Mouse (Mus musculus): ENCODE measurements around the gene Vti1a. TPM values are rescaled to one million over a fixed set of nuclear protein-coding genes. Genes with fewer than 3 reads are reported as not detected.

The Vti1a gene
- polyA plus RNA-seq, 2 experiments: 6.9 to 11.9 TPM

- 53% methylated on average over 15 of the region's 15 CpGs for WGBS (ENCODE audit: insufficient replicate concordance)
- no peak overlapping the region for H3K4me2 ChIP-seq (ENCODE audit: low read depth)
- no peak overlapping the region for H3K9ac ChIP-seq (replicated peaks)
- ATAC-seq (ENCODE audit: insufficient read depth) (no peak), DNase-seq (ENCODE audit: low read depth in 3 of 3, low spot score in 3 of 3) (no peak)
- H3K27me3 ChIP-seq (ENCODE audit: control insufficient read depth, insufficient read depth, low read length): no peaks in the 10 kb centered on the region
- peaks cover 0 to 6% of the 10 kb centered on the region in 2 experiments; a peak in 2 of 4 replicates for H3K4me1 ChIP-seq (replicated peaks; ENCODE audit: control insufficient read depth in 2 of 2, insufficient read depth in 2 of 2, low read length in 1 of 2)
- no peaks in the 10 kb centered on the region for H3K36me3 ChIP-seq (replicated peaks; ENCODE audit: control insufficient read depth, insufficient read depth, low read depth)
- no peaks in the 10 kb centered on the region for H3K9me3 ChIP-seq (ENCODE audit: control insufficient read depth, low read length)
- H3K4me3 ChIP-seq (ENCODE audit: insufficient read depth in 1 of 2, low read depth in 2 of 2, low read length in 2 of 2): no peak overlapping the region
- H3K27ac ChIP-seq: no peak overlapping the region
- TF ChIP-seq CTCF (IDR thresholded peaks at IDR 0.05; ENCODE audit: low read depth) (no peak), EP300 (IDR thresholded peaks at IDR 0.05; ENCODE audit: low read depth) (no peak)
Measured at GRCm38 (mm10) chr19:55491126-55492076, 175.3 kb downstream of the Vti1a start.

DNA sequence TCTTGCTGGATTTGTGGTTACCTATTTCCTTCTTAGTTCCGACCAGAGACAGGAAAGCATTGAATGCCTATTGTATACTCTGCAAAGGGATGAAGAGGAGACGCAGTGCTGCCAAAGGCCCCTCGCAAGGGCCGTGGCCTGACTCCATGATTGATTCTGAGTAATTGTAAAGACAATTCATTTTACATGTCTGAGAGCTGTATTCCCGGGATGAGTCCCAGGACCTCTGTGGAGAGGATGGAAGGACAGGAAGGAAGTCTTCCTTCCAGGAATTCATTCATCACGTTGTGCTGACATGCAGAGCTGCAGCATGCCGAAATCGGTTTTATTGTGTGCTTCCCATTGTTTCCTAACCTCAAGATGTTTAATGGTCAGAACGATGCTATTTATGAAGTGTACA lies 180.2 kb downstream of the Vti1a start:
- Histone ChIP-seq H3K9me3 (ENCODE audit: control insufficient read depth, low read length) (no peaks in the 10 kb centered on the region), H3K27me3 (ENCODE audit: control insufficient read depth, insufficient read depth, low read length) (no peaks in the 10 kb centered on the region), H3K36me3 (replicated peaks; ENCODE audit: control insufficient read depth, insufficient read depth, low read depth) (no peaks in the 10 kb centered on the region), H3K27ac (no peak overlapping the region), H3K4me1 (replicated peaks; ENCODE audit: control insufficient read depth in 2 of 2, insufficient read depth in 2 of 2, low read length in 1 of 2) (peaks cover 0 to 3% of the 10 kb centered on the region in 2 experiments; a peak in 1 of 4 replicates), H3K4me3 (ENCODE audit: insufficient read depth in 1 of 2, low read depth in 2 of 2, low read length in 2 of 2) (no peak overlapping the region), H3K9ac (replicated peaks) (no peak overlapping the region), H3K4me2 (ENCODE audit: low read depth) (no peak overlapping the region)
- TF ChIP-seq EP300 (IDR thresholded peaks at IDR 0.05; ENCODE audit: low read depth) (no peak), CTCF (IDR thresholded peaks at IDR 0.05; ENCODE audit: low read depth) (no peak)
- WGBS (ENCODE audit: insufficient replicate concordance): 24% methylated on average over 9 of the region's 9 CpGs
- ATAC-seq (ENCODE audit: insufficient read depth) (no peak), DNase-seq (ENCODE audit: low read depth in 3 of 3, low spot score in 3 of 3) (no peak)

GRCm38 (mm10) chr19:55499179-55499863 lies 183.2 kb downstream of the Vti1a start:
- Histone ChIP-seq H3K9ac (replicated peaks) (no peak overlapping the region), H3K4me3 (ENCODE audit: insufficient read depth in 1 of 2, low read depth in 2 of 2, low read length in 2 of 2) (no peak overlapping the region), H3K4me2 (ENCODE audit: low read depth) (no peak overlapping the region), H3K9me3 (ENCODE audit: control insufficient read depth, low read length) (no peaks in the 10 kb centered on the region), H3K27ac (no peak overlapping the region), H3K36me3 (replicated peaks; ENCODE audit: control insufficient read depth, insufficient read depth, low read depth) (no peaks in the 10 kb centered on the region), H3K27me3 (ENCODE audit: control insufficient read depth, insufficient read depth, low read length) (no peaks in the 10 kb centered on the region), H3K4me1 (replicated peaks; ENCODE audit: control insufficient read depth in 2 of 2, insufficient read depth in 2 of 2, low read length in 1 of 2) (no peaks in the 10 kb centered on the region)
- no peak for DNase-seq (ENCODE audit: low read depth in 3 of 3, low spot score in 3 of 3)
- TF ChIP-seq CTCF (IDR thresholded peaks at IDR 0.05; ENCODE audit: low read depth): no peak
- ATAC-seq (ENCODE audit: insufficient read depth): no peak
- WGBS (ENCODE audit: insufficient replicate concordance): 79% methylated on average over 18 of the region's 18 CpGs

DNA sequence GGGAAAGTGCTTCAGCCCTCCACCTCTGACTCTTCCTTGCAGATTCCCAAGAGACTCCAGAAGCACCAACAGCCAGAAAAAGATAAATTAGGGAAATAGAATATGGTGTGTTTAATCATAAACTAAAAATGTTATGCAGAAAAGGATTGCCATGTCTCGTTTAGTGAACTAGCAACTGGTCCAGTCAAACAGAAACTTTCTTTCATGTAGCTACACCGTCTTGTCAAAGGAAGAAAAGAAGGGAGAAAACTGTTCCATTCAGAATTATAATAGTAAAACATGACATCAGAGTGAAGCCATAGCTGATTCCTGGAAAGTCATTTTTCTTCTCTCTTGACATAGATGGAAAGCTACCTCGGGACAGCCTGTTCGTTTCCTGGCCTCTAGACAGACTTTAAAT lies 185.9 kb downstream of the Vti1a start:
- DNase-seq (ENCODE audit: low read depth in 3 of 3, low spot score in 3 of 3) (no peak), ATAC-seq (ENCODE audit: insufficient read depth) (no peak)
- no peaks in the 10 kb centered on the region for H3K9me3 ChIP-seq (ENCODE audit: control insufficient read depth, low read length)
- no peaks in the 10 kb centered on the region for H3K36me3 ChIP-seq (replicated peaks; ENCODE audit: control insufficient read depth, insufficient read depth, low read depth)
- H3K4me3 ChIP-seq (ENCODE audit: insufficient read depth in 1 of 2, low read depth in 2 of 2, low read length in 2 of 2): no peak overlapping the region
- H3K4me2 ChIP-seq (ENCODE audit: low read depth): no peak overlapping the region
- H3K9ac ChIP-seq (replicated peaks): no peak overlapping the region
- no peaks in the 10 kb centered on the region for H3K27me3 ChIP-seq (ENCODE audit: control insufficient read depth, insufficient read depth, low read length)
- 58% methylated on average over 4 of the region's 4 CpGs for WGBS (ENCODE audit: insufficient replicate concordance)
- no peak overlapping the region for H3K27ac ChIP-seq
- TF ChIP-seq CTCF (IDR thresholded peaks at IDR 0.05; ENCODE audit: low read depth) (no peak), EP300 (IDR thresholded peaks at IDR 0.05; ENCODE audit: low read depth) (no peak)
- no peaks in the 10 kb centered on the region for H3K4me1 ChIP-seq (replicated peaks; ENCODE audit: control insufficient read depth in 2 of 2, insufficient read depth in 2 of 2, low read length in 1 of 2)

DNA sequence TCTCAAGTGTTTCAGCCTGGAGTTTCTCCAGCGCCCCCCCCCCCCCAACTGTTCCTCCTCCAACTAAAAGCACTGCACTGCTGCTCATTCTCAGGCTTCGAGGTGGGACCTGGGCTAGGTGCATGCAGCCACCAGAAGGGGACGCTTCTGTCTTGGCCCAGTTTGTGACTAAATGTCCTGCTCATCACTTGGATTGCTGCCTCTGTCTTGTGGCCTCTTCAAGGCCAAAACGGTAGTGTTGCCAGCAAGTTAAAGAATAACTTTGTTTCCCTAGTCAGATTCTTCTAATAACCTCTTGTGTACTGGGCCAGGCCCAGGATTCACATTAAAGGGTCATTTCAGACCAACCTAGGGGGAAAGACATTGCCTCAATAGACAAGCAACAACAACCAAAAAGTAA lies 187.7 kb downstream of the Vti1a start:
- Histone ChIP-seq H3K9ac (replicated peaks) (no peak overlapping the region), H3K36me3 (replicated peaks; ENCODE audit: control insufficient read depth, insufficient read depth, low read depth) (no peaks in the 10 kb centered on the region), H3K4me3 (ENCODE audit: insufficient read depth in 1 of 2, low read depth in 2 of 2, low read length in 2 of 2) (no peak overlapping the region), H3K27ac (no peak overlapping the region), H3K4me2 (ENCODE audit: low read depth) (no peak overlapping the region), H3K27me3 (ENCODE audit: control insufficient read depth, insufficient read depth, low read length) (no peaks in the 10 kb centered on the region), H3K9me3 (ENCODE audit: control insufficient read depth, low read length) (no peaks in the 10 kb centered on the region), H3K4me1 (replicated peaks; ENCODE audit: control insufficient read depth in 2 of 2, insufficient read depth in 2 of 2, low read length in 1 of 2) (no peaks in the 10 kb centered on the region)
- TF ChIP-seq EP300 (IDR thresholded peaks at IDR 0.05; ENCODE audit: low read depth): no peak
- no peak for TF ChIP-seq CTCF (IDR thresholded peaks at IDR 0.05; ENCODE audit: low read depth)
- ATAC-seq (ENCODE audit: insufficient read depth) (no peak), DNase-seq (ENCODE audit: low read depth in 3 of 3, low spot score in 3 of 3) (no peak)
- 59% methylated on average over 4 of the region's 4 CpGs for WGBS (ENCODE audit: insufficient replicate concordance)
